Mouse (Mus musculus) thymus, adult 2 months (tissue): ENCODE data around the gene Leng1.

Experiments used
- CTCF ChIP-seq: fragments of 200-500 bp; IDR thresholded peaks from 2 replicates; pipeline ENCODE4 v1.5.1; 2012; ENCODE audit warnings: mild to moderate bottlenecking, control low read depth, low read length, moderate library complexity, borderline replicate concordance; ENCODE audit not compliant: control insufficient read depth, poor library complexity, insufficient read depth; ENCODE audit errors: extremely low read depth
- POLR2A ChIP-seq: fragments of 200-500 bp; IDR thresholded peaks from 2 replicates; pipeline ENCODE4 v1.6.1; 2012; ENCODE audit warnings: mild to moderate bottlenecking, low read length, control low read depth, moderate library complexity; ENCODE audit not compliant: control insufficient read depth, poor library complexity, insufficient read depth; ENCODE audit errors: extremely low read depth

DNA sequence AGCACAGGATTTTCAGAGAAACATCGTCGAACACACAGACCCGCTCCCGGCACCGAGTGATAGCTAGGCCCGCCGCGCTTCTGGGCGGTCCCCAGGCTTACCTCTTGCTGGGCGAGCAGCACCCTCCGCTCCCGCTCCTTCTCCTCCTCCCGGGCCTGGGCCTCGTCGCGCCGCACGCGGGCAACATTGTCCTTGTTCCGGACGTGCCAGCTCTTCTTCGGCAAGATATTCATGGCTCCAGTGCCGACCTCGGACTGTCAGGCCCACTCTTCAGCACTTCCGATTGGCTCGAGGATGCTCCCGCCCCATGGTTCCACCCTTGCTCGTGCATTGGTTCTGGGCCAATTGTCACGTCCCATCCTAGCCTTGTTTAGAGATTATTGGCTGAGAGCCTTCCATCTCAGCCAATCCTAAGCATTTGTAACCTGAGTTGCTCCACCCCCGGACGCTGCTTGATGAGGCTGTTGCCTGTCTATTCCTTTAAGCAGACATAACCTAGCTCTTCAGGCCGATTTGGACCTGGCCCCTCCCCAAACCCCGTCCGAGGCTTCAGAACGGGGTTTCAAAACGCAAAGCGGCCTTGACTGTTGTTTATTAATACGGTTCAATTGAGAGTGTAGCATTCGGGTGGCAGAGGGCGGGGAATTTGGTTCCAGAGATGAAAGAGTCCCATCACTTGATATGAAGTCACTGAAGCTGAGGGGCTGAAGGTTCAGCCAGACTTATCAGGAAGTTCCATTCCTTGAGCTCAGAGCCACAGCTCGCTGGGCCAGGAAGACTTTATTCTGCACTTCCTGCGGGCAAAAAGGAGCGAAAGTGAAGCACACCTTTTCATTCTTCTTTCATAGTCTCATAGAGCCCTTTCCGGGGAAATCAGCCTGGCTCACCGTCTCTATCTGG lies at the start of gene Leng1:
- peak; percentile 33; the same call in 1 of the 2 replicates for TF ChIP-seq CTCF
- TF ChIP-seq POLR2A, result peak; percentile 70
